Mouse (Mus musculus) naive thymus-derived CD4-positive, alpha-beta T cell, adult 5 months (primary cell): ENCODE results near the gene Ttll2. TPM values are rescaled to one million over a fixed set of nuclear protein-coding genes. Genes with fewer than 3 reads are reported as not detected.

ENCODE experiments used
- polyA plus RNA-seq: library from polyadenylated mRNA; unstranded; fragments of 100-300 nt; shearing (Covaris generic); gene quantifications from one replicate; pipeline ENCODE4 v1.2.1, GENCODE M21; 2017

The Ttll2 gene
- not detected for polyA plus RNA-seq

DNA sequence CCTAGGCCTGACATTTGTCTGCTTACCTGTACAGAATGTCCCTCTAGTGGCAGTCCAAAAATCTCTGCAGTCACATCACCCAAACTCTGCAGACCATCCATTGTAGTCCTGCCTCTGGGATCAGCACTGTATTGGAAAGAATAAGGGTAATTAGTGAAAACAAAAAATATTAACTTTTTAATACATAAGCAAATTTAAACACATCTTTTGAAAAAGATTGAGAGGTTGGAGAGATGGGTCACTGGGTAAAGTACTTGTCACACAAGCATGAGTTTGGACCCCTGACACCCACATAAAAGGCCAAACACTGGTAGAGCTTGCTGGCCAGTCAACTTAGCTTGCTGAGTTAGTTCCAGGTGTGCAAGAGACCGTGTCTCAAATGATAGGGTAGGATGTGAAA lies at the start of gene Ttll2:
Gene Ttll2, minus strand, starts transcription at position 101 of the 400 bp plus-strand sequence.

DNA sequence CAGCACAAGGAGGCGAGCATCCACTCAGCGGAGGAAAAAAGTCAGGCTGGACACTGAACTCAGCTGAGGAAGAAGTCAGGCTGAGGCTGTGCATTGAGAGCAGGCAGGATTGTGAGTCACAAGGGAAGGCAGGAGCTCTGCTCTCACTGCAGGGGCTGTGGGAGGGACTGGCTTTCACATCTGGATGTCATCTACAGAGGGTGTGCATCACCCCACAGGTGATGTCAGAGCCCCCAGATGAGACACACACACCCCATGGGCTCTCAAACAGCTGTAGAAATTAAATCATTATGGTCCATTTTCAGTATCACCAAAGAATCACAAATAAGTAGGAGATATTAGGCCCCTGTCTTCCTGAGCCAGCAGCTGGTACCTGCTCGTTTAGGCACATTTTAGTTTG lies 32.9 kb upstream of the Ttll2 start, which contains the start of gene Unc93a2:
Gene Unc93a2, minus strand, starts transcription at position 101 of the 400 bp plus-strand sequence.

GRCm38 (mm10) chr17:7371879-7372278 lies 19.4 kb upstream of the Ttll2 start, which contains the start of gene Gm49630:
Gene Gm49630, minus strand, starts transcription at chr17:7371979.

DNA sequence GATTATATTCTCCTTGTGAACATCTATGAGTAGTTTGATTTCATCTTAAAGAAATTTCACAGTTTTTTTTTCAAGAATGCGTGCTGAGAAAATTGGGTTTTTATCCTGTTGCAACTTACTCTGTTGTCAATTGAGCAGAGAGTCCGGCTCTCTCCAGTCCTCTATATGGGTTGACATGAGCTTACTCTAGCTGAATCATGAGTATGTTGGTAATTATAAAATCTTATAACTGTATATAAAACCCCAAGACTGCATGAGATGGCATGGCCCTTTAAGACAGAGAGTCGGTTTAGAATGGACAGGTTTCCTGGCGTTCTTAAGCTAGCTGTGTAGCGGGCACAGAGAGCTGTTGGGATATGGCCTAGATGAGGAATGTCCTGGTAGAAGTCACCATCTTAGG lies 28.1 kb downstream of the Ttll2 start, which contains the start of gene Tcp10a:
Gene Tcp10a, plus strand, starts transcription at position 301 of the 400 bp plus-strand sequence.

Other genes with a start within 250 kb of the Ttll2 start
- gene Rps6ka2, start 182.6 kb downstream of the Ttll2 start, polyA plus RNA-seq = 9.1 TPM
- not detected for gene Tcp10a, start 28.1 kb downstream of the Ttll2 start, polyA plus RNA-seq
- gene Gm49630, start 19.3 kb upstream of the Ttll2 start, polyA plus RNA-seq = not detected
- not detected for gene Unc93a2, start 32.8 kb upstream of the Ttll2 start, polyA plus RNA-seq